Mouse (Mus musculus) retina, embryonic 14.5 days (tissue): Measurements from ENCODE around the gene Pdzph1.

ENCODE experiments used
- DNase-seq: peaks from one replicate; pipeline ENCODE4 v3.0.0-alpha.2; 2015; ENCODE audit warnings: low spot score

Gene Pdzph1

GRCm38 (mm10) chr17:58922821-58923220, 68.4 kb downstream of the Pdzph1 start:
- DNase-seq, result no peak

GRCm38 (mm10) chr17:58919927-58920326, 71.2 kb downstream of the Pdzph1 start:
- DNase-seq, result peak; percentile 70

GRCm38 (mm10) chr17:58919061-58919460, 72.1 kb downstream of the Pdzph1 start:
- peak; percentile 80 for DNase-seq

- no peak for DNase-seq
These were observed 72.6 kb downstream of the Pdzph1 start for GRCm38 (mm10) chr17:58918539-58918938.

GRCm38 (mm10) chr17:58911564-58911963, 79.6 kb downstream of the Pdzph1 start:
- DNase-seq, result no peak

- peak; percentile 89 for DNase-seq
These were observed 82.0 kb downstream of the Pdzph1 start for GRCm38 (mm10) chr17:58909061-58909661.

GRCm38 (mm10) chr17:58906001-58906400, 85.2 kb downstream of the Pdzph1 start:
- DNase-seq, result no peak

GRCm38 (mm10) chr17:58891488-58892210, 99.5 kb downstream of the Pdzph1 start:
- DNase-seq, result no peak

GRCm38 (mm10) chr17:58889905-58890645, 101.1 kb downstream of the Pdzph1 start:
- DNase-seq, result no peak

GRCm38 (mm10) chr17:58884393-58884792, 106.8 kb downstream of the Pdzph1 start:
- no peak for DNase-seq

- DNase-seq, result no peak
These were observed 117.8 kb downstream of the Pdzph1 start for GRCm38 (mm10) chr17:58873356-58873755.

GRCm38 (mm10) chr17:58870795-58871194, 120.4 kb downstream of the Pdzph1 start:
- DNase-seq, result peak; percentile 43
